ENCODE assay signal across 17 mouse cellular contexts in genomic region chr9:84296456-84296855, GRCm38 (mm10).
"Had no signal": no experiment of that assay in that cellular context is flagged by ENCODE, and none has a peak within 500 bp of the region (broad histone marks: within the 10 kb centered on the region; RNA-seq: fewer than 3 reads in every experiment).

No protein-coding gene starts in this region.

- H3K4me1 ChIP-seq: limb, embryonic 12.5 days; liver, embryonic 13.5 days; lung, embryonic 15.5 days; megakaryocyte, embryonic 14.5 days; midbrain, embryonic 13.5 days; neural tube, embryonic 13.5 days; stomach, embryonic 15.5 days had no signal

- H3K4me2 ChIP-seq: limb, embryonic 12.5 days; liver, embryonic 13.5 days; lung, embryonic 15.5 days; midbrain, embryonic 13.5 days; neural tube, embryonic 13.5 days; stomach, embryonic 15.5 days had no signal

- H3K9me3 ChIP-seq: limb, embryonic 12.5 days; liver, embryonic 13.5 days; lung, embryonic 15.5 days; midbrain, embryonic 13.5 days; neural tube, embryonic 13.5 days; stomach, embryonic 15.5 days had no signal

- ATAC-seq: liver, postnatal 0 days; midbrain, embryonic 13.5 days had no signal

- H3K4me3 ChIP-seq: layer of hippocampus, adult 2 months; limb, embryonic 12.5 days; liver, embryonic 13.5 days; lung, embryonic 15.5 days; megakaryocyte, embryonic 14.5 days; midbrain, embryonic 13.5 days; neural tube, embryonic 13.5 days; stomach, embryonic 15.5 days had no signal

- H3K36me3 ChIP-seq: limb, embryonic 12.5 days; liver, embryonic 13.5 days; lung, embryonic 15.5 days; midbrain, embryonic 13.5 days; neural tube, embryonic 13.5 days; stomach, embryonic 15.5 days had no signal

- H3K27me3 ChIP-seq: limb, embryonic 12.5 days; liver, embryonic 13.5 days; lung, embryonic 15.5 days; megakaryocyte, embryonic 14.5 days; midbrain, embryonic 13.5 days; neural tube, embryonic 13.5 days; stomach, embryonic 15.5 days had no signal

- H3K27ac ChIP-seq: kidney, postnatal 0 days; layer of hippocampus, adult 2 months; limb, embryonic 12.5 days; liver, embryonic 13.5 days; lung, embryonic 15.5 days; macrophage; midbrain, embryonic 13.5 days; neural tube, embryonic 13.5 days; stomach, embryonic 15.5 days had no signal

- DNase-seq: kidney, postnatal 36 days; liver; liver, embryonic 13.5 days; liver, postnatal 0 days; lung, postnatal 14 days; right cerebral cortex, postnatal 14 days; thymus, adult 2 months; thymus, postnatal 25 days had no signal

- H3K9ac ChIP-seq: limb, embryonic 12.5 days; liver, embryonic 13.5 days; liver, postnatal 0 days; lung, embryonic 15.5 days; midbrain, embryonic 13.5 days; neural tube, embryonic 13.5 days; stomach, embryonic 15.5 days had no signal
